Mouse (Mus musculus): ENCODE measurements around the gene Gm10717.
"Not testable (repeated sequence)": the region's sequence is repeated elsewhere in the genome, so short reads cannot be mapped to it uniquely, and the experiment has no call there.

Gene Gm10717

GRCm38 (mm10) chr9:3025653-3026052 lies 436 bp downstream of the Gm10717 start:
- DNase-seq = peak; percentile 40 to 48

DNA sequence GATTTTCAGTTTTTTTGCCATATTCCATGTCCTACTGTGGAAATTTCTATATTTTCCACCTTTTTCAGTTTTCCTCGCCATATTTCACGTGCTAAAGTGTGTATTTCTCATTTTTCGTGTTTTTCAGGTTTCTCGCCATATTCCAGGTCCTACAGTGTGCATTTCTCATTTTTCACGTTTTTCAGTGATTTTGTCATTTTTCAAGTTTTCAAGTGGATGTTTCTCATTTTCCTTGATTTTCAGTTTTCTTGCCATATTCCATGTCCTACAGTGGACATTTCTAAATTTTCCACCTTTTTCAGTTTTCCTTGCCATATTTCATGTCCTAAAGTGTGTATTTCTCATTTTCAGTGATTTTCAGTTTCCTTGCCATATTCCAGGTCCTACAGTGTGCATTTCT lies 919 bp downstream of the Gm10717 start:
- not testable (repeated sequence) for DNase-seq

- peak in 1 of 2 experiments; percentile 6 for DNase-seq
Observed at GRCm38 (mm10) chr9:3026741-3027140, 1.5 kb downstream of the Gm10717 start.

GRCm38 (mm10) chr9:3027200-3027599 lies 2.0 kb downstream of the Gm10717 start:
- DNase-seq = not testable (repeated sequence)

GRCm38 (mm10) chr9:3029276-3030000 lies 4.2 kb downstream of the Gm10717 start:
- DNase-seq = peak; percentile 12 to 16

DNA sequence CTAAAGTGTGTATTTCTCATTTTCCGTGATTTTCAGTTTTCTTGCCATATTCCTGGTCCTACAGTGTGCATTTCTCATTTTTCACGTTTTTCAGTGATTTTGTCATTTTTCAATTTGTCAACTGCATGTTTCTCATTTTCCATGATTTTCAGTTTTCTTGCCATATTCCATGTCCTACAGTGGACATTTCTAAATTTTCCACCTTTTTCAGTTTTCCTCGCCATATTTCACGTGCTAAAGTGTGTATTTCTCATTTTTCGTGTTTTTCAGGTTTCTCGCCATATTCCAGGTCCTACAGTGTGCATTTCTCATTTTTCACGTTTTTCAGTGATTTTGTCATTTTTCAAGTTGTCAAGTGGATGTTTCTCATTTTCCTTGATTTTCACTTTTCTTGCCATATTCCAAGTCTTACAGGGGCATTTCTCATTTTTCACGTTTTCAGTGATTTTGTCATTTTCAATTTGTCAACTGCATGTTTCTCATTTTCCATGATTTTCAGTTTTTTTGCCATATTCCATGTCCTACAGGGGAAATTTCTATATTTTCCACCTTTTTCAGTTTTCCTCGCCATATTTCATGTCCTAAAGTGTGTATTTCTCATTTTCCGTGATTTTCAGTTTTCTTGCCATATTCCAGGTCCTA lies 5.6 kb downstream of the Gm10717 start:
- peak in 1 of 2 experiments; percentile 2 for DNase-seq

DNA sequence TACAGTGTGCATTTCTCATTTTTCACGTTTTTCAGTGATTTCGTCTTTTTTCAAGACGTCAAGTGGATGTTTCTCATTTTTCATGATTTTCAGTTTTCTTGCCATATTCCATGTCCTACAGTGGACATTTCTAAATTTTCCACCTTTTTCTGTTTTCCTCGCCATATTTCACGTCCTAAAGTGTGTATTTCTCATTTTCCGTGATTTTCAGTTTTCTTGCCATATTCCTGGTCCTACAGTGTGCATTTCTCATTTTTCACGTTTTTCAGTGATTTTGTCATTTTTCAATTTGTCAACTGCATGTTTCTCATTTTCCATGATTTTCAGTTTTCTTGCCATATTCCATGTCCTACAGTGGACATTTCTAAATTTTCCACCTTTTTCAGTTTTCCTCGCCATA lies 9.1 kb downstream of the Gm10717 start, which contains the start of gene Gm17535:
Gm17535 (plus strand) TSS at position 301 of the 400 bp plus-strand sequence.
- DNase-seq = not testable (repeated sequence)

DNA sequence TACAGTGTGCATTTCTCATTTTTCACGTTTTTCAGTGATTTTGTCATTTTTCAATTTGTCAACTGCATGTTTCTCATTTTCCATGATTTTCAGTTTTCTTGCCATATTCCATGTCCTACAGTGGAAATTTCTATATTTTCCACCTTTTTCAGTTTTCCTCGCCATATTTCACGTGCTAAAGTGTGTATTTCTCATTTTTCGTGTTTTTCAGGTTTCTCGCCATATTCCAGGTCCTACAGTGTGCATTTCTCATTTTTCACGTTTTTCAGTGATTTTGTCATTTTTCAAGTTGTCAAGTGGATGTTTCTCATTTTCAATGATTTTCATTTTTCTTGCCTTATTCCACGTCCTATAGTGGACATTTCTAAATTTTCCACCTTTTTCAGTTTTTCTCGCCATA lies 11.4 kb downstream of the Gm10717 start, which contains the start of gene Gm10715:
Gm10715 (plus strand) TSS at position 301 of the 400 bp plus-strand sequence.
- DNase-seq = not testable (repeated sequence)

DNA sequence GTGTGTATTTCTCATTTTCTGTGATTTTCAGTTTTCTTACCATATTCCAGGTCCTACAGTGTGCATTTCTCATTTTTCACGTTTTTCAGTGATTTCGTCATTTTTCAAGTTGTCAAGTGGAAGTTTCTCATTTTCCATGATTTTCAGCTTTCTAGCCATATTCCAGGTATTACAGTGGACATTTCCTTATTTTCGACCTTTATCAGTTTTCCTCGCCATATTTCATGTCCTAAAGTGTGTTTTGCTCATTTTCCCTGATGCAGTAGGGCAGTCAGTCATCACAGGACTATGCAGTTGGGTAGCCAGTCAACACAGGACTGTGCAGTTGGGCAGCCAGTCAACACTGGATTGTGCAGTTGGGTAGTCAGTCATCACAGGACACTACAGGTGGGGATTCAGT lies 12.9 kb downstream of the Gm10717 start:
- not testable (repeated sequence) for DNase-seq
